Mouse (Mus musculus) heart, embryonic 12.5 days (tissue): ENCODE data around the gene Rab13. TPM values are rescaled to one million over a fixed set of nuclear protein-coding genes. Genes with fewer than 3 reads are reported as not detected.

Experiments used
- ATAC-seq: fragments of 200-750 bp; cut with Nextera tagmentation; 2 replicates; pipeline ENCODE4 v1.8.0; 2017; ENCODE audit warnings: moderate TSS enrichment, moderate library complexity; ENCODE audit not compliant: insufficient number of reproducible peaks, low FRiP score
- H3K27ac ChIP-seq: fragments of 300-500 bp; sonication (generic); 2 replicates; pipeline ENCODE4 v1.5.1; 2016; ENCODE audit warnings: mild to moderate bottlenecking, moderate library complexity; ENCODE audit not compliant: poor library complexity, severe bottlenecking
- H3K27me3 ChIP-seq: fragments of 300-500 bp; sonication (generic); replicated peaks from 2 replicates; pipeline ENCODE4 v1.6.1; 2016; ENCODE audit warnings: mild to moderate bottlenecking, moderate library complexity
- H3K36me3 ChIP-seq: fragments of 300-500 bp; sonication (generic); 2 replicates; pipeline ENCODE4 v1.6.1; 2016; ENCODE audit warnings: mild to moderate bottlenecking, moderate library complexity
- H3K4me1 ChIP-seq: fragments of 300-500 bp; sonication (generic); replicated peaks from 2 replicates; pipeline ENCODE4 v1.6.1; 2016; ENCODE audit warnings: mild to moderate bottlenecking
- H3K4me2 ChIP-seq: fragments of 300-500 bp; sonication (generic); 2 replicates; pipeline ENCODE4 v1.6.1; 2016; ENCODE audit warnings: mild to moderate bottlenecking, moderate library complexity
- H3K4me3 ChIP-seq: fragments of 300-500 bp; sonication (generic); 2 replicates; pipeline ENCODE4 v1.5.1; 2016; ENCODE audit warnings: mild to moderate bottlenecking
- H3K9ac ChIP-seq: fragments of 300-500 bp; sonication (generic); 2 replicates; pipeline ENCODE4 v1.6.1; 2016; ENCODE audit warnings: mild to moderate bottlenecking, moderate library complexity
- H3K9me3 ChIP-seq: fragments of 300-500 bp; sonication (generic); replicated peaks from 2 replicates; pipeline ENCODE4 v1.6.1; 2016; ENCODE audit warnings: mild to moderate bottlenecking, moderate library complexity
- WGBS: fragments of 180-500 bp; shearing (Covaris S2); methylation state at CpG from one replicate; pipeline ENCODE4 v1.1.7; 2016; 5-methylcytosine and 5-hydroxymethylcytosine counted together
- polyA plus RNA-seq: library from polyadenylated mRNA; unstranded; fragments of >200 nt; fragmentation: Nextera tagmentation; extraction: Ambion mirVana; gene quantifications from 2 replicates; pipeline ENCODE4 v1.2.1, GENCODE M21; 2016

Gene Rab13
- 26.8 and 28.0 TPM in 2 replicates for polyA plus RNA-seq

DNA sequence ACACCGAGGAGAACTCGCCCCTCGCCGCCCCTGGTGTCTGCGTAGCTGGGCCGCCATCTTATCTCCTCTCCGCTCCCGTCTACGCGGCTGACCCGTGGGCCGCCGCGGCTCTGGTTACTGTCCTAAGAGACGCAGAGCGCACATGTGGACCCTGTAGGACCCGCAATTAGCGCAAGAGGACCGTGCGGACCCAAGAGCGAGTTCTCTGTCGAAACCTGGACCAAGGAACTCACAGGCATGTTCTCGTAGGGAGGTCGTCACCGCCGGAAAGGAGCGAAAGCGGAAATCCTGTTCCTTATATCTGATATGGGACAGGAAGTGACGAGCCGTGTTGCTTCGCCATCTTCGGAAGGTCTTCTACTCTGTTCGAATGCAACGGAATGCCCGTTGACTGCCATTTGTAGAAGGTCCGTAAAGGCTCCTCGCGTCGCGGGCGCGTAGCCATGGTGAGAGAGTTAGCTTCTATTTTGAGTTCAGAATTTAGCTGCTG, at the start of gene Rab13, which contains the start of gene Rps27:
Rab13 (plus strand) TSS at position 319 of the 490 bp plus-strand sequence.
Rps27 (minus strand) TSS at position 275 of the 490 bp plus-strand sequence.
- under 1% methylated on average over 42 of the region's 42 CpGs for WGBS
- H3K27me3 ChIP-seq = no peaks in the 10 kb centered on the region
- peak; percentile 92 for ATAC-seq

DNA sequence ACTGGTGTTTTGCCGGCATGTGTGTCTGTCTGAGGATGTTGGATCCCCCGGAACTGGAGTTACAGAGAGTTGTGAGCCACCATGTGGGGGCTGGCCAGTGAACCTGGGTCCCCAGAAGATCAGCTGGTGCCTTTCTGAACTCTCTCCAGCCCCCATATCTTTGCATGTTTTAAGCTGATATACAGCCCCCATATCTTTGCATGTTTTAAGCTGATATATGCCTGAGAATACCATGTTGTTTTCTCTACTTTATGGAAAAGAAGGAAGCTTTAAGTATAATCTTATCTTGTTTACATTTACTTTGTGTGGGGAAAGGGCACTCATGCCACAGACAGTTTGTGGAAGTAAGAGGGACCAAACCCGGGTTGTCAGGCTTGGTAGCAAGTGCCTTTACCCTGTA, 33.9 kb upstream of the Rab13 start:
- no peak for ATAC-seq
- H3K27me3 ChIP-seq = no peaks in the 10 kb centered on the region
- 62% methylated on average over 3 of the region's 3 CpGs for WGBS

More for the DNA sequence above, at the start of gene Rab13, which contains the start of gene Rps27:
- Histone ChIP-seq H3K9ac (peak within 1 kb of the TSS; percentile 91), H3K27ac (peak within 1 kb of the TSS; percentile 86), H3K4me1 (peaks cover 29% of the 10 kb centered on the region), H3K4me3 (peak within 1 kb of the TSS; percentile 88), H3K36me3 (peaks cover 42% of the 10 kb centered on the region), H3K4me2 (peak within 1 kb of the TSS; percentile 97), H3K9me3 (no peaks in the 10 kb centered on the region)

DNA sequence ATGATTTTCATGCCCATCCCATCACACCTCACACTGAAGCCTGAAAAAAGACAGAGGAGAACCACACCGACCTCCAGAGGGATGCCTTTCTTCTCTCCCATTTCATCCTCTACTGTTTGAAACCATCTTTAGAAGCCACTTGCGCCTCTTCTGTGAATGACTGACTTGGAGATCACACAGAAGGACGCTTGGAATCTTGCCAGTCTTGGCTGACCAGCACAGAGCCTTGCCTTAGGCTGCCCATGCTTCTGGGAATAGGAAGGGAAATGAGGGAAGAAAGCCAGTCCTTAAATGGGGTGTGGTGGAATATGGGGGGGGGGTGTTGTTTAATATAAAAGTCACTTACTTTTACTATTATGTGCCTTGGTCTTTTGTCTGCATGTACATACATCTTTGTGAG, 29.9 kb upstream of the Rab13 start:
- no peak for ATAC-seq
- Histone ChIP-seq H3K36me3 (no peaks in the 10 kb centered on the region), H3K9ac (no peak overlapping the region), H3K27ac (no peak overlapping the region), H3K27me3 (no peaks in the 10 kb centered on the region), H3K9me3 (no peaks in the 10 kb centered on the region), H3K4me3 (no peak overlapping the region), H3K4me1 (peaks cover 7% of the 10 kb centered on the region; the same call in 1 of the 2 replicates), H3K4me2 (no peak overlapping the region)
- WGBS = 67% methylated on average over 3 of the region's 3 CpGs

More for the DNA sequence above, 33.9 kb upstream of the Rab13 start:
- Histone ChIP-seq H3K9ac (no peak overlapping the region), H3K4me1 (no peaks in the 10 kb centered on the region), H3K9me3 (peaks cover 3% of the 10 kb centered on the region; the same call in 1 of the 2 replicates), H3K4me2 (no peak overlapping the region), H3K36me3 (no peaks in the 10 kb centered on the region), H3K27ac (no peak overlapping the region), H3K4me3 (no peak overlapping the region)

DNA sequence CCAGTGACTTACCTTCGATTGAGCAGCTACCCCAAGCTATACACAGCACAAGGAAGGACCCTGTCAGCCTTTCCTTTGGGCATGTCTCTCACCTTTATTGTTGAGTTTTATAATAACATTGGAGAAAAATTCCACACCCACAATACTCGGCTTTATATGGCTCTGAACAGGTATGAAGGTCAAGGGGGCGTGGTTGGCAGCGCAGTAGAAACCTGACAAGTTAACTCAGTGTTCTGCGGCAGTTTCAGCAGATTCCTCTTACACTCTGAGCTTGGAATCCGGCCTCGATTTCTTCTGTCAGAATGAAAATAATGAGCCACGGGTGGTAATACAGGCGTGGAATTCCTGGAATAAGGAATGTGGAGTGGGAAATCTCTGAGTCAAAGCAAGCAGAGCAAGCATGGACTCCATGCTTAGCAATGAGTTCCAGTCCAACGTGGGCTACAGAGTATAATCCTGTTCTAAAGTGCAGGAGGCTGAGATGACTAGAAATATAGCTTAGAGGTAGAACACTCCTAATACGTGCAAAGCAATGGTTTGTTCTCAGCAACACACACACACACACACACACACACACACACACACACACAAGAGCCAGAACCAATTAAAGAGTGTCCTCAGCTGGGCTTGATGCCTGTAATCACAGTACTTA, 22.5 kb upstream of the Rab13 start:
- H3K9ac ChIP-seq = no peak overlapping the region
- ATAC-seq = no peak
- H3K4me1 ChIP-seq = peaks cover 11% of the 10 kb centered on the region
- H3K4me3 ChIP-seq = no peak overlapping the region
- H3K36me3 ChIP-seq = no peaks in the 10 kb centered on the region
- no peak overlapping the region for H3K4me2 ChIP-seq
- H3K9me3 ChIP-seq = no peaks in the 10 kb centered on the region
- 73% methylated on average over 11 of the region's 11 CpGs for WGBS
- no peak overlapping the region for H3K27ac ChIP-seq
- no peaks in the 10 kb centered on the region for H3K27me3 ChIP-seq

DNA sequence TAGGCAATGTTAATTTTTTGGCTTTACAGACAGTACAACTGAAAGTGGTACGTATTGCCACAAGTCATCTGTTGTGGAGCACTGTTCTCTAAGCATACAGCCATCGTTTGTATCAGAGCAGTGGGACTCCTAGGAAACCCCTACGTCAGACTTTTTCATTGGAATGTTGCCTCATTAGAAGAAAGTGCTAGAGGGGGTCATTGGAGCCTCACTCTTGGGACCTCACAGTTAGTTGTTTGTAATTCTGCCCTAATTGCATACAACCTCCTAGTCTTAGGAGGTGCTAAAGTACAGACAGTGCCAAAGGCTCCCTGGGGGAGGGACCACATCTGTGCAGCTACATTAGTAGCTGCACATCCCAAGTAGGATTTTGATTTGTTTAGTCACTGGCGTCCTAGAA, 18.7 kb upstream of the Rab13 start:
- Histone ChIP-seq H3K4me1 (peaks cover 7% of the 10 kb centered on the region; the same call in 1 of the 2 replicates), H3K36me3 (no peaks in the 10 kb centered on the region), H3K4me2 (no peak overlapping the region), H3K27ac (no peak overlapping the region), H3K4me3 (no peak overlapping the region), H3K9ac (no peak overlapping the region), H3K9me3 (no peaks in the 10 kb centered on the region), H3K27me3 (no peaks in the 10 kb centered on the region)
- no peak for ATAC-seq
- WGBS = 74% methylated on average over 4 of the region's 4 CpGs

DNA sequence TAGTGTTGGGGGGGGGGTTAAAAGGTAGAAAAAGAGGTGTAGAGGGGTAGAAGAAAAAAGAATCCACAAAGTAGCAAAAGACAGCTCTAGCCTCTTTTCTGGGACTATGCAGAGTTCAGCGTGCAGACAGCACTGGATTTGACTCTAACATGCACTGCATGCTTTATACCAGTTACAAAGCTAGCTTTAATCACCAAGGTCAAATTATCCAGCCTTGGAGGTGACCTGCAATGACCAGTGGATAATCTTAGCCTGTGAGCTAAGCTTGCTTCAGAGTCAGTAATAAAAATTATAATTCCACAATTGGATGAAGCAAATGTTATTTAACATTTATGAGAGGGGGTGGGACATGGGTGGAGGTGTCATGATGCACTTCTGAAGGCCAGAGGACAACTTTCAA, 17.9 kb upstream of the Rab13 start:
- Histone ChIP-seq H3K9me3 (no peaks in the 10 kb centered on the region), H3K9ac (no peak overlapping the region), H3K4me3 (no peak overlapping the region), H3K36me3 (no peaks in the 10 kb centered on the region), H3K27ac (no peak overlapping the region), H3K27me3 (no peaks in the 10 kb centered on the region), H3K4me2 (no peak overlapping the region), H3K4me1 (peaks cover 7% of the 10 kb centered on the region; the same call in 1 of the 2 replicates)
- ATAC-seq = no peak
- WGBS = 50% methylated on average over 1 of the region's 1 CpGs

DNA sequence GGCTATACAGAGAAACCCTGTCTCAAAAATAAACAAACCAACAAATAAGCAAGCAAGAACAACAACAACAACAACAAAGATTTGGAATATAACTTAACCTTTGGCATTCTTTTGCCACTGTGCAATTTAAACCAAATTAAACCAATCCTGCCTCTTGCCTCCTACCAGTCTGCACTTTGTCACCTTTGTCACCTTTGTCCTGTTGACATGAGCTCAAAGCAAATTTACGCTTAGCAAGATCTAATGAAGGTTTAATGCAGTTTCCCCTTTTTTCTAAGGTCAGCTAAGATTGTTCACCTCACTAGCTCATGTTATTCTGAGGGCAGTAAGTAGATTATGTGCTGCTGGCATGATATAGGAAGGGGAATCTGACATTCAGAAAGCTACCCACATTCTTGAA, 15.9 kb upstream of the Rab13 start:
- no peak for ATAC-seq
- Histone ChIP-seq H3K36me3 (no peaks in the 10 kb centered on the region), H3K4me3 (no peak overlapping the region), H3K9ac (no peak overlapping the region), H3K4me1 (peaks cover 7% of the 10 kb centered on the region; the same call in 1 of the 2 replicates), H3K27ac (no peak overlapping the region), H3K9me3 (no peaks in the 10 kb centered on the region), H3K27me3 (no peaks in the 10 kb centered on the region), H3K4me2 (no peak overlapping the region)
- WGBS = 53% methylated on average over 1 of the region's 1 CpGs

DNA sequence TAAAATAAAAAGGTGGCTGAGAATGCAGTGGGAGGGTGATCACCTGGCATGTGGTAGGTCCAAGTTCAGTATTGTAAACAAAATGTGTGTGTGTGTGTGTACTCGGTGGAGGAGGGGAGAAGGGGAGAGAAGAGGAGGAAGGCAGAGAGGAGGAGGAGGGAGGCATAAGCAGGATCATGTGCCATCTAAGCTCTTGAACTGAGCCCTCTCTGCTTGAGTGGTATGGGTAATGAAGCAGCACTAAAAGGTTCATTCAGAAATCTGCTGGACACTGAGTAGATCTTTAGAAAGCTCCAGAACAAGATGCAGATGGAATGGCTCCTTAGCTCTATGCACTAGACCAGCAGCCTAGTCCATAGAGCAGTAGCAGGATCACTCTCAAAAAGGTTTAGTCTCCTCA, 10.6 kb upstream of the Rab13 start:
- no peak for ATAC-seq
- H3K4me2 ChIP-seq = no peak overlapping the region
- no peaks in the 10 kb centered on the region for H3K27me3 ChIP-seq
- H3K4me1 ChIP-seq = peaks cover 6% of the 10 kb centered on the region
- peaks cover 15% of the 10 kb centered on the region for H3K36me3 ChIP-seq
- no peak overlapping the region for H3K4me3 ChIP-seq
- 66% methylated on average over 1 of the region's 1 CpGs for WGBS
- H3K9me3 ChIP-seq = no peaks in the 10 kb centered on the region
- H3K9ac ChIP-seq = no peak overlapping the region
- H3K27ac ChIP-seq = no peak overlapping the region

DNA sequence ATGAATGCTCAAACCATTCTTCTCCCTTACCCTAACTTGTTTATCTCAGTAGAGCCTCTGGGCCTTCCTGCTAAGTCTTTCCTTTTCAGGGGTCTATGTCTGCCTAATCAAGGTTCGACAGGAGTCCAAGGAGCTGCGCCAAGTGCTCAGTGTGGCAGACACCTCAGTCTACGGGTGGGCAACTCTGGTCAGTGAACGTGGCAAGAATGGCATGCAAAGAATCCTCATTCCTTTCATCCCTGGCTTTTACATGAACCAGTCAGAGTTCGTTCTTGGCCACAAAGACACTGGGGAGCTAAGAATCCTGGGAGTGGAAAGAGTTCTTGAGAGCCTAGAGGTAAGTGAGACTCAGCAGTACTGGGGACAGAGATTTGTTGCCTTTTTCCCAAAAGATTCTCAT, 9.9 kb upstream of the Rab13 start:
- WGBS = 32% methylated on average over 5 of the region's 5 CpGs
- Histone ChIP-seq H3K36me3 (peaks cover 23% of the 10 kb centered on the region), H3K27me3 (no peaks in the 10 kb centered on the region), H3K9me3 (no peaks in the 10 kb centered on the region), H3K4me1 (peaks cover 6% of the 10 kb centered on the region), H3K27ac (peak overlapping the region; percentile 57), H3K9ac (no peak overlapping the region), H3K4me3 (no peak overlapping the region), H3K4me2 (no peak overlapping the region)
- no peak for ATAC-seq

DNA sequence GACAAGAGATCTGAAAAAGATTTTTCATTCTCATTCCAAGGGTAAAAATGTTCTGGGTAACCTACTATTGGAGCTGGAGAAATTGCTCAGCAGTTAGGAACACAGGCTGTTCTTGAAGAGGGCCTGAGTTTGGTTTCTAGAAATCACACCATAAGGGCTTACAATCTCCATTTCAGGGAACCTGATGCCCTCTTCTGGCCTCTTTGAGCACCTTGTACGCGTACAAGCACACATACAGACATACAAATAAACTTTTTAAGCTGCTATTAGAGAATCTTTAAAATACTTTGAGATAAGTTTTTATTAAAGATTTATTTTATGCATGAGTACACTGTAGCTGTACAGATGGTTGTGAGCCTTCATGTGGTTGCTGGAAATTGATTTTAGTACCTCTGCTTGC, 8.9 kb upstream of the Rab13 start:
- Histone ChIP-seq H3K4me1 (peaks cover 9% of the 10 kb centered on the region), H3K9ac (no peak overlapping the region), H3K4me2 (no peak overlapping the region), H3K36me3 (peaks cover 32% of the 10 kb centered on the region), H3K4me3 (no peak overlapping the region), H3K9me3 (no peaks in the 10 kb centered on the region), H3K27ac (no peak overlapping the region), H3K27me3 (no peaks in the 10 kb centered on the region)
- no peak for ATAC-seq
- 90% methylated on average over 2 of the region's 2 CpGs for WGBS

DNA sequence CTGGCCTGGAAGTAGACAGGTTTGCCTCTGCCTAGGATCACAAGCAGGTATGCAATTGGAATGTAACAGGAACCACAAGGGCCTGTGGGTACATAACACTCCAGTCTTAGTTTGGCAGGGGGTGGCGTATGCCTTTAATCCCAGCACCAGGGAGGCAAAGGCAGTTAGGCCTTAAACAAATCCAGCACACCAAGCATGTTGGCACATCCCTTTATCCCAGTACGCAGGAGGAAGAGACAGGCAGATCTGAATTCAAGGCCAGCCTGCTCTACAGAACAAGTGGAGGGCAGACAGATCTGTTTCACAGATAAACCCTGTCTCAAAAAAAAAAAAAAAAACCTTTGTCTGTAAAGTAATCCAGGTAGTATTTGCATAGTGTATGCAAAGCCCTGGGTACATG, 4.8 kb upstream of the Rab13 start:
- Histone ChIP-seq H3K4me3 (no peak overlapping the region), H3K27ac (peak overlapping the region; percentile 46; the same call in 1 of the 2 replicates), H3K27me3 (no peaks in the 10 kb centered on the region), H3K9ac (no peak overlapping the region), H3K36me3 (peaks cover 63% of the 10 kb centered on the region), H3K9me3 (no peaks in the 10 kb centered on the region), H3K4me2 (no peak overlapping the region), H3K4me1 (peaks cover 25% of the 10 kb centered on the region)
- ATAC-seq = no peak
- WGBS = 80% methylated on average over 2 of the region's 2 CpGs
